Mouse (Mus musculus) telencephalon, adult 2 months (tissue): Measurements from ENCODE around the gene Bco2.

Source experiments
- DNase-seq: peaks from one replicate; pipeline ENCODE4 v3.0.0-alpha.2; 2011; ENCODE audit warnings: low read depth, low spot score

Bco2 gene

DNA sequence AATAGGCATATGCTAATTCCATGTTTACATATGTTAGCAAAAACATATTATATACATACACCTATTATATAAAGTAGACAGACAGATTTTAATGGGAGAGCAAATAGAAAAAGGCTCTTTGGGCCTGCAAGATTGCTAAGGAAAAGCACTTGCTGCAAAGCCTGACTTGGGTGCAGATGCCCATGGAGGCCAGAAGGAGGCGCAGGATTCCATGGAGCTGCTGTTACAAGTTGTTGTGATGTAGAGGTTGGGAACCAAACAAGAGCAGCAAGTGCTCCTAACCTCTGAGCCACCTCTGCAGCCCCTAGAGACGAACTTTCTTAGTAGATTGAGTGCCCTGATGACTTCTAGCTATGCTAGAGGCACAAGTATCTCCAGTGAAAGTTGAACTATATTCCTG lies 36.2 kb downstream of the Bco2 start:
- DNase-seq: no peak

DNA sequence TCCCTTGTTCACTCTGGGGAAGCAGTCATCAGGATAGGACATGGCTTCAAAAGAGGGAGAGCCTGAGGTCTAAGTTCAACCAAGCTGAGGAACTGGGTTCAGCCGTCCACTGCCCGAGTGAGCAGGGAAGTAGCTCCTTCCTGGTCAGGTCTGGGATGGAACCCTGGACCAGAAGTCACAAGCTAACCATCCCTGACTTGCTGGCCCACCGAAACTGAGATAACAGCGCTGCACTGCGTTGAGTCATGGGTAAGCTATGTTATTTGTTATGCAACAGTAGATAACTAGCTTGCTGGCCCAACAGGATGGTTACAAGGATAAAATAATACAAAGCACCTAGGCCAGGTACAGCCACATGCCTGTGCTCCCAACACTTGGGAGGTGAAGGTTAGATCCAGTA lies 39.5 kb downstream of the Bco2 start:
- no peak for DNase-seq

DNA sequence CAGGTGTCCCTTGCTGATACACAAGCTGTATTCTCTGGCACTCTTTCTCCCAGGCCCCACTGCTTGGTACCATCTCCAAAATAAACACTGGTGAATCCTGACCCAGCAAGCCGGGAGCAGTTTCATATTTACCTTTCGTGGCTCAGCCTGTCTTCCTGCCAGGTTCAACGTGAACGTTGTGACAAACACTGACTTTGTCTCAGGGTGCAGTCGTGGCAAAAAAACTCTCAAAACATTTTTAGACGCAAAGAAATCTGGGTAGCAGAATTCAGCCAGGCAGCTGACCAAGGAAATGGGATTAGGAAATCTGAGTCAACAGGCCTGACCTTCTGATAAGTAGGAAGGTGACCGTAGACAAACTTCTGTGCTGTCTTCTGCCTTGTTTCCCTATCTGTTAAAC lies 47.4 kb downstream of the Bco2 start:
- no peak for DNase-seq

DNA sequence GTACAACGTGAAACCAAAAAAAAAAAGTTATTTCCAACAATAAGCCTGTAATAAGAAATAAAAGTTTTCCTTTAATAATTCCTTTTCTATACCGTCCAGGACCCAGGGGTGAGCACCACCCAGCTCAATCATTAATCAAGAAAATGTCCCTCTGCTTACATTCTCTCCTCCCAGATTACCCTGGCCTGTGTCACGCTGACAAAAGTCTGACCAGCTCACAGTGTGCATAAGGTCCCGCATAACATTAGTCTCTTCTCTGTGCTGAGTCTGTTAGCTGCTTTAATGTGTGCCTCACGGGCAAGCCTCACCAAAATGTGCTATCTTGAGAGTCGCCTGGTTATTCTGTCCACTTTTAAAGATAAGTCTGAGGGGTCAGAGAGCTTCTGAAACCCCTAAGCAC lies 49.6 kb downstream of the Bco2 start:
- no peak for DNase-seq

DNA sequence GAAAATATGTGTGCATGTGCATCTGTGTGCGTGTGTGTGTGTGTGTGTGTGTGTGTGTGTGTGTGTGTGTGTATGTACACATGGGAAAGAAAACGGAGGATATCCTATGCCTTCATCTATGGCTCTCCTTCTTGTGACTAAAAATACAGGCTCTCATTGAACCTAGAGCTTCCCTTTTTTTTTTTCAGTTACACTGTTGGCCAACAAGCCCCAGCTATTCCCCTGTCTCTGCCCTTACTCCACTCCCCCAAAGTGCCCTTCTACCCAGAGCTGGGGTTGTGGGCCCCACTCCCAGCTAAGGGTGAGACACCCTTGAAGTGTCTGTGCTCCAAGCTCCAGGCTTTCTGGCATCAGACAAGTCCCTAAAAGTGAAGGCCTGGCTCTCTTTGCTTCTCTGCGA lies 52.0 kb downstream of the Bco2 start:
- DNase-seq: no peak

DNA sequence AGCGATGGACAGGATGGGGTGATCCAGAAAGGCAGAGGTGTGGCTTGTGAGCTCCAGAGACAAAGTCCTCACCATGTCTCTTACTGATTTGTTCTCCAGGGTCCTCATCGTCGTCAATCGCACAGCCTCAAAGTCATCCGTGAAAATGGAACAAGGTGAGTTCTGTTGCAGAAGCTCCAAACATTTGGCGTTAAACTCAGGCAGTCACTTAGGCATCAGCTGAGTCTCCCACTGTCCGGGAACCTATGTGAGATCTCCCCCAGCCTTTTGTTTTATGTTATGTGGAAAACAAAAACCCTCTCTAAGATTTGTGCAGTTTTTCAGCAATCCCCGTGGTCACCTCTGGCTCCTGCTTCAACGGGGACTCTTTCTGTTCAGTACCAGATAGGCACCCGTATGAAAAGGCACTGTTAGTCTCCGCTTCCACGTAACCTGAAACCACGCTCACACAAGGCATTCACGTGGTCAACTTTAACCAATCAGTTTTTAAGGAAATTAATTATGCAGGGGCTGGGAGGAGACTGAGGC lies 53.9 kb downstream of the Bco2 start:
- DNase-seq: peak; percentile 29

DNA sequence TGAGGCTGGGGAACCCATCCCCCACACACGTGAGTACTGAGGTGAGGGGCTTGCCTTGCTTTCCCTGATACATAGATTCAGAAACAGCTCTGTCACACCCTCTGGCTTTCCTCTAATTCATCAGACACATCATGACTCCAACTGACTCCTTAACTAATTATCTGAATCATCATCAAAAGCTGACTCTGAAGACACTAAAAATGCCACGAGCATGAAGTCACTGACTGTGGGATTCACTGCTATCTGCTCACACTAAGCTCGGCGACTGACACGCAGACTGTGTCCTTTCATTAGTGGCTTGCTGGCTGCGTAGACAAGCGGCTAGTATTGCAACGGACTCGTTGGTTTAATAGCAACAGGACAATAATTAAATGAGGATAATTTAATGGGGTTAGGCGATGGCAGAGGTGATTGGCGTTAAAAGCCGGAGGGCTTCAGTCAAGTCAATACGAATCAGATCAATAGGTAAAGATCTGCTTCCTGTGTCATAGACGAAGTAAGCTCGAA lies 54.5 kb downstream of the Bco2 start:
- DNase-seq: no peak

DNA sequence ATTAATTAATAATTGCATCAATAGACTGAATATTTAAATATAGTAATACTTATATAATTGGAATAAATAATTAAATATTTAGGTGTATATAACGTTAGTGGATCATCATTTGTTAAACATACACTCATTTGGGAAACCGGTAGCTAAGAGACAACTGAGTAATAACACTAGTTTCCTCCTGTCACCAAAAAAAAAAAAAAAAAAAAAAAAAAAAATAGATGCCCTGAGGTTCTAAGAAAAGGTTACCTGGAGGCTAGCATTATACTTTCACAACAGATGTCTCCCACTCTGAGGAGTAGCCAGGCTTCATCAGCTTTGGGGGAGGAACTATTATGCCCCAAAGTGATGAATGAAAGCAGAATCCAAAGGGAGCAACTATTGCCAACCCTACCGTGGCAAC lies 55.2 kb downstream of the Bco2 start:
- no peak for DNase-seq

DNA sequence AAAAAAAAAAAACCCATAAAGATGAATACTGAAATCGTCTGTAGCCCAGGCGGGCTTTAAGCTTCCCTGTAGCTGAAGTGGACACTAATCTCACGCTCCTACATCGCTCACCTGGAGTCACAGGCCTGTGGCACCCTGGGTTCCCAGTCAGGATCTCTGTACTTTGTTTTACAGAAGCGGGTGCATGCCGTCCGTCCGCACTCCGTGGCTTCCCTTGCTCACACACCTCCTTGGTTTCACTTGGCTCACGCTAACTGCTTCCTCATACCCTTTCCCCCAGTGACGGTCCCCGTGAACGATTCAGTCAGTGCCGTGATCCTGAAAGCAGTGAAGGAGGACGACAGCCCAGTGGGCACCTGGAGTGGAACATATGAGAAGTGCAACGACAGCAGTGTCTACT lies 56.2 kb downstream of the Bco2 start:
- no peak for DNase-seq

DNA sequence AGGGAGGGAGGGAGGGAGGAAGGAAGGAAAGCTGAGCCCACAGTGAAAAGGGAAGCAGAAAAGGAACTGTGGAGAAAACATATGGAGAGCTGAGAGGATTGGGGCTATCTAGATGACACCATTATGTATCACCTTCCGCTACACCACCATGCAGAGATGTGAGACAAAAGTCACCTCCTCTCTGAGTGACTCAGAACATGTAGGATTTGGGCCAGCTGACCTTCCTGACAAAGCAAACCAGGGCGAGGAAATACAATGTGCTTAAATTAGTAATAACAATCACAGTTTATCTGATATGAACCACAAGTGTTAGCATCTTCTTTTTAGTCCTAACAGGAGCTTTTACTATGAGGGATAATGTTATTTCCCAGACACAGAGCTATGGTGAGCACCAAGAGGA lies 57.4 kb downstream of the Bco2 start:
- no peak for DNase-seq

DNA sequence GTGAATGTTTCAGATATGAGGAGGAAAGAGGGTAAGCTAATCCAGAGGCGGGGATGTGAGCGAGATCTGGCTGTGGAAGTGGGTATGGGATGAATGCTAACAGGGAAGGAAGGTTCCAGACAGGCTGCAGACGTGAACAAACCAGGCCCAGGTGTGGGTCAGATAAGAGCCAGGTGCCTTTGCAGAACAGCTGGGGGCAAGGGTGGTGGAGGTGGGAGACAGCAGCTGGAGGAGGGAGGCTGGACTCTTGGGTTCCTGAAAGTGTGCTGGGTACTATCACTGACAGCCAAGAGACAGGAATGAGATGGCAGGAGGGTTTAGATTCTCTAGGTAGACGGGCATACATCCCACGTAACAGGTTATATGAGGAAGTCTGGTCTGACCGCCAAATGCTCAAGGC lies 57.9 kb downstream of the Bco2 start:
- no peak for DNase-seq

DNA sequence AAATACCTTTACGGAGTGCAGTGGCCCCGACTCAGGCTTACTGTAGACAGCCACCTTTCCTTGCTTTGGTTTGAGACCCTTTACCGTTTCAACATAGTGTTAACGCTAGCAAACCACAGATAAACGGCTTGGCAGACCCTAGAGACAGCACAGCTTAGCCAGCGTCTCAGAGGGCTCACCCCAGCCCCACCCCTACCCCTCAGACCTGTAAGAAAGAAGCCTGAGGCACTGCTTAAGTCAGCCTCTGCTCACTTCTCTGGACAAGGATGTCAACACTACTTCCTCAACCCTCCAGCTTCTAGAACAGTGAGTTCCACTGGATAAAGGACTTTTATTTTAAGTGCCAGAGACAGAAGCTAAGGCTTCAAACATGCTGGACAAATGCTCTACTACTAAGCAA lies 58.4 kb downstream of the Bco2 start:
- no peak for DNase-seq

DNA sequence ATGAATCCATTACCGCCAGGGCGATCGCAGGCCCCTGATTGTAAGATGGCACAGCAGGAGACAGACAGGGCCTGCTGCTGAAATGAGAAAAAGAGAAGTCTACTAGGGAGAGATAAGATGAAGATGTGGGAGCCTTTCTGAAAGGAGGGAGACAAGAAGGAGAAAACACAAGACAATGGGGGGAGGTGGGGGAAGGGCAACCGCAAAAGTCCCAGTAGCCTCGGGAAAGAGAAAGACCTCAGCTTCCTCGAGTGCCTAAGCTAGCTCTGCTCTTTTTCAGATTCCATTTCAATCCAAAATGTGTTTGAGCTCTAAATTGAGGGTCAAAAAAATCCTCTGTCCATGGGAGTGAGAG lies 58.9 kb downstream of the Bco2 start:
- no peak for DNase-seq

DNA sequence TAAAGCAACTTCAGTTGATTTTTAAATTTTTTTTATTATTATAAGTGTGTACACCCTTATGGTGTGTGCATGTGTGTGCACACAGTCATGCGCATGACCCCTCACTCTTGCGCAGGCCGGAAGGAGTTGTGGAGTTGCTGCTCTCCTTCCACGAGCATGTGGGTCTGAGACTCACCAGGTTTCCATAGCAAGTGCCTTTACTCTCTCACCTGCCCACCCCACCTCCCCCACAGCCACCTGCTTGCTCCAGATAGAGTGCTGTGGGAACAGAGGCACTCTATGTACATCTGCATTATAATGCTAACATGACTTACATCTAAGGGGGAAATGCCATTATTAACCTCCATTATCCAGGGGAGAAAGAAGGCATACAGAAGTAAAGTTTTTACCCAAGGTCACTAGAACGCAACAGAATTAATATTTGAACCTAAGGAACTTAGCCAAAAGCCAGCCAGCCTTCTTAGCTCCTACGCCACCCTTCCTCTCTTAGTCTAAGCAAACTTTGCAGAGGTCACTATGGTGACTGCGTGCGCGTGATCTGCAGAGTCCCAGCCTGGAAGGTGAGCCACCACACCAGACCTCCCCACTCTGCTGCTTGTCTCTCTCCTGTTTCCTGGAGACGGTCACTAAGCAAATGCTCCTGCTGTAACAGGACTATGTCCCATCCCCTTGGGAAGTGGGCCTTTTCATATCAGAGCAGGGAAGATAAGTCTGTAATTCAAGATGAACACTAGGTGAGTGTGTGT lies 59.4 kb downstream of the Bco2 start:
- DNase-seq: no peak

DNA sequence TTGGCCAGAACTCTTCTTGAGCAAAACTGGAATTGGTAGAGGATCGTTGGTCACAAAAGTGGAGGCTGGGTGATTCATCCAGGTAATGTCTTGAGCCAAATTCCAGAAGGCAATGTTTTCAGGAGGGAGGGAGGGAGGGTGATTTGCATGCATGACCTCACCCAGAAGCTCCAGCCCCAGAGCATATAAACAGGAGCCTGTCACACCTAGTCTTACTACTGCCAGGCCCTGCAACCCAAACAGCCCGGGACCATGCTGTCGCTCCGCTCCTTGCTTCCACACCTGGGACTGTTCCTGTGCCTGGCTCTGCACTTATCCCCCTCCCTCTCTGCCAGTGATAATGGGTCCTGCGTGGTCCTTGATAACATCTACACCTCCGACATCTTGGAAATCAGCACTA lies 60.7 kb downstream of the Bco2 start, which contains the start of gene Plet1:
Gene Plet1, plus strand, starts transcription at position 215 of the 400 bp plus-strand sequence.
- no peak for DNase-seq

DNA sequence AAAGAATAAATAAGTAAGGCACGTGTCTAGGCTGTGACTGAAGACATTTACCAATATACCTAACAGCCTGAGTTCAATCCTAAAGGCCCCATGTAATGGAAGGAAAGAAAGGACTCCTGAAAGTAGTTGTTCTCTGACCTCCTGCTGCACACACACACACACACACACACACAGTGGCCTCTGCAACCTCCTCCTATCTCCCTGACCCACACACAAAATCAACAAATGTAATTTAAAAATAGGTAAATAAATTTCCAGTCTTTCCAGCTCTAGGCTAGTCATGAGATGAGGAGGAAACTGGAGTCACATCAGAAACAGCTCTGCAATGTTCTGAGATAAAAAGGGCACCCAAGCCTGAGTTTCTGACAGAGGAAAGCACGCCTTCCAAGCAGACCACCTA lies 61.2 kb downstream of the Bco2 start:
- no peak for DNase-seq

DNA sequence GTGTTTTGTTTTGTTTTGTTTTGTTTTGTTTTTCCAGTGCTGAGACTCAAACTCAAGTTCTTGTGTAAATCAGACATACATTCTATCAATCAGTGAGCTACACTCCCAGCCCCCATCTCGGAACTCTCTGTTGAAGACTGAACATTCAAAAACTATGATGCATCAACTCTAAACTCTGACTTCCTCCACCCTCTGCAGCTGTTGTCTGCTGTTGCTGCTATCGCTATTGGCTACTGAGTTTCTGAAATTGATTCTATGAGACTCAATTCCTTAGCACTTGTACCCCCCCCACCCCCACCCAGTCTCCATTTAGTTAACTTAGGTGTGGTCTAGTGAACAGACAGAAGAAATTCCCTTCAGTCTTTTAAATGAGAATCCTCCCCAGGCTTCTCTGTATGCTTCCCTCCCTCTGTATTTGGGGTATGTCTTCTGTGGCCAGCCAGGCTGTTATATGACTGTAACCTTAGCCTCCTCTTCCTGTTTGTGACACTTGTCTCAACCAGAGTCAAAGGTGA lies 63.4 kb downstream of the Bco2 start:
- no peak for DNase-seq

DNA sequence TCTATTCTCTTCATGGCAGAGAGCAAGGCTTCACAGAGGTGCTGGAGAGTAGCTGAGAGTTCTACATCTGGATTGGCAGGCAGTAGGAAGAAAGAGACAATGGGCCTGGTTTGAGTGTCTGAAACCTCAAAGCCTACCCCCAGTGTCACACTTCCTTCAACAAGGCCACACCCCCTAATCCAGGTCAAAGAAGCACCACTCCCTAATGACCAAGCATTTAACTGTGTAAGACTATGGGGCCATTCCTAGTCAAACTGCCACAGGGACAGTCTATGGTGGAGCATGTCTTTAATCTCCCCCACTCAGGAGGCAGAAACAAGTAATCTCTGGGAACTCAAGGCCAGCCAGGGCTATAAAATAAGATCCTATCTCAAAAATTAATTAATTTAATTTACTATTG lies 64.1 kb downstream of the Bco2 start:
- no peak for DNase-seq

DNA sequence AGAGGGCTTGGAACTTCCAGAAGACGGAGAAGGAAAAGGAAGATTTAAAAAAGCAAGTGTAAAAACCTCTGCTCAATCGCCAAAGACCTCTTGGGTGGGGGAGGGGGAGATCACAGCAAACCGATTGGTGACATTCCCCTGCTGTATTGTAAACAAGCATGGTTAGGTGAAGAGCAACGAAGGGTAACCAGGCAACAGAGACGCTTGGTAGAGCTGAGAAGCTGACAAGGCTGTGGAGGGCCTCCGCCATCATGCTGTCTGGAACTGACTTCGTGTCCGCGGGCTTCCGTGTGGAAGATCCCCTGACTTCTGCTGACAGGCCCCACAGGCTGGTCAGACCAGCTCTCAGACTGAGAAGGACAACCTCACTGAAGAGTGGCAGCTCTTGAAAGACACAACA lies 69.5 kb downstream of the Bco2 start:
- no peak for DNase-seq
